Mouse (Mus musculus): ENCODE measurements around the gene Fbln1.

Gene Fbln1

GRCm38 (mm10) chr15:85238821-85239745 is 33.3 kb downstream of the Fbln1 start:
- DNase-seq (ENCODE audit: low spot score in 2 of 2) = no peak

- no peak for DNase-seq (ENCODE audit: low spot score in 2 of 2)
Observed at GRCm38 (mm10) chr15:85240086-85240485, 34.3 kb downstream of the Fbln1 start.

GRCm38 (mm10) chr15:85241856-85242255 is 36.1 kb downstream of the Fbln1 start:
- no peak for DNase-seq (ENCODE audit: low spot score in 2 of 2)

- DNase-seq (ENCODE audit: low spot score in 2 of 2) = no peak
Observed at GRCm38 (mm10) chr15:85244414-85245161, 38.8 kb downstream of the Fbln1 start.

- DNase-seq (ENCODE audit: low spot score in 2 of 2) = no peak
Observed at GRCm38 (mm10) chr15:85245241-85246010, 39.7 kb downstream of the Fbln1 start.

GRCm38 (mm10) chr15:85246016-85246415 is 40.3 kb downstream of the Fbln1 start:
- DNase-seq (ENCODE audit: low spot score in 2 of 2) = no peak

GRCm38 (mm10) chr15:85246936-85247335 is 41.2 kb downstream of the Fbln1 start:
- DNase-seq (ENCODE audit: low spot score in 2 of 2) = no peak

- DNase-seq (ENCODE audit: low spot score in 2 of 2) = no peak
Observed at GRCm38 (mm10) chr15:85248311-85248710, 42.6 kb downstream of the Fbln1 start.

- peak; percentile 52 to 59 for DNase-seq (ENCODE audit: low spot score in 2 of 2)
Observed at GRCm38 (mm10) chr15:85249252-85249651, 43.5 kb downstream of the Fbln1 start.

- DNase-seq (ENCODE audit: low spot score in 2 of 2) = no peak
Observed at GRCm38 (mm10) chr15:85250436-85250835, 44.7 kb downstream of the Fbln1 start.

GRCm38 (mm10) chr15:85252476-85252875 is 46.7 kb downstream of the Fbln1 start:
- DNase-seq (ENCODE audit: low spot score in 2 of 2) = no peak

GRCm38 (mm10) chr15:85257775-85258429 is 52.2 kb downstream of the Fbln1 start:
- DNase-seq (ENCODE audit: low spot score in 2 of 2) = no peak

GRCm38 (mm10) chr15:85262805-85263204 is 57.1 kb downstream of the Fbln1 start:
- no peak for DNase-seq (ENCODE audit: low spot score in 2 of 2)

GRCm38 (mm10) chr15:85266729-85267434 is 61.1 kb downstream of the Fbln1 start:
- peak; percentile 70 to 84 for DNase-seq (ENCODE audit: low spot score in 2 of 2)

- no peak for DNase-seq (ENCODE audit: low spot score in 2 of 2)
Observed at GRCm38 (mm10) chr15:85267891-85268290, 62.1 kb downstream of the Fbln1 start.

- no peak for DNase-seq (ENCODE audit: low spot score in 2 of 2)
Observed at GRCm38 (mm10) chr15:85272988-85273387, 67.2 kb downstream of the Fbln1 start.

GRCm38 (mm10) chr15:85277221-85277620 is 71.5 kb downstream of the Fbln1 start:
- no peak for DNase-seq (ENCODE audit: low spot score in 2 of 2)

GRCm38 (mm10) chr15:85278986-85279385 is 73.2 kb downstream of the Fbln1 start:
- DNase-seq (ENCODE audit: low spot score in 2 of 2) = no peak

- no peak for DNase-seq (ENCODE audit: low spot score in 2 of 2)
Observed at GRCm38 (mm10) chr15:85282021-85282420, 76.3 kb downstream of the Fbln1 start.

GRCm38 (mm10) chr15:85284651-85285050 is 78.9 kb downstream of the Fbln1 start:
- DNase-seq (ENCODE audit: low spot score in 2 of 2) = no peak

GRCm38 (mm10) chr15:85294632-85295031 is 88.9 kb downstream of the Fbln1 start:
- no peak for DNase-seq (ENCODE audit: low spot score in 2 of 2)
